Mouse (Mus musculus): ENCODE measurements around the gene Ppm1l. TPM values are rescaled to one million over a fixed set of nuclear protein-coding genes. Genes with fewer than 3 reads are reported as not detected.
A peak's percentile ranks its signal among the peaks of the same experiment; 100 is the strongest.

The Ppm1l gene
- polyA plus RNA-seq, 1 experiment: 21.4 TPM

DNA sequence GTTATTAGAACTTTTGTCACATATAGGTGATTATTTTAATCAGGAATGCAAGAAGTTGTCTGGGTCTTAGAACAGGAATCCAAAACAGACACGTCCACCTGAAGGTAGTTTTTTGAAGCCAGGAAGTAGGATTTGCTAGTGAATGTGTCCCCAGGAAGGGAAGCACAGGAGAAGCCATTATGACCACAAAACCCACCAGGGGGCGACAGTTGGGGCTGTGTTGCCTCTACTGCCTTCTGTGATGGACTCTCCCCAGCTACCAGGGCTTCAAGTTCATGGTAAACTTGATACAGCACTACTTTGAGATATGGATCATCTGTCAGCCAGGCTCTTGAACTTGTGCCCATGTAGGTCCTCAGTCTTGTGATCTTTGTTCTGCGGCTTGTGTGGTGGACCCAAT, 137.7 kb downstream of the Ppm1l start:
- no peak for DNase-seq (ENCODE audit: low read depth)
- TF ChIP-seq CTCF (IDR thresholded peaks at IDR 0.05; ENCODE audit: borderline replicate concordance, extremely low read depth, insufficient read depth, insufficient read length) (no peak), POLR2A (IDR thresholded peaks at IDR 0.05; ENCODE audit: borderline replicate concordance, extremely low read depth, insufficient read depth, insufficient read length, poor library complexity, severe bottlenecking) (no peak)

DNA sequence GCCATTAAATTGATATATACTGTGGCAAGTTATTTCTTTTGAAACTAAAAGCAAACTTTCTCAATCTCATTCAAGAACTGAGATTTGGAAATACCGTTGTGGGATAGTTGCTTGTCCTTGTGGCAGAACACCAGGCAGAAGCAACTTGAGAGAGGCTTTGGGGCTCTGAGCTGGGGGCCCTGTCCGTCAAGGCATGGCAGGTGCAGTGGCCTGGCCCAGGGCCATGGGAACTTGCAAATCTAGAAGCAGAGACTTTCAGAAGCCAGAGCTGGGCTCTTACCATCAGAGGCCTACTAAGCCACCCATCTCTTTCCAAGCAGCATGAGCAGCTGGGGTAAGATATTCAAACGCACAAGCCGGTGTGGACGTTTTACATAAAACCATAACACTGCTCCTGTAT, 139.4 kb downstream of the Ppm1l start:
- DNase-seq (ENCODE audit: low read depth): peak; percentile 53
- TF ChIP-seq POLR2A (IDR thresholded peaks at IDR 0.05; ENCODE audit: borderline replicate concordance, extremely low read depth, insufficient read depth, insufficient read length, poor library complexity, severe bottlenecking): no peak
- no peak for TF ChIP-seq CTCF (IDR thresholded peaks at IDR 0.05; ENCODE audit: borderline replicate concordance, extremely low read depth, insufficient read depth, insufficient read length)

DNA sequence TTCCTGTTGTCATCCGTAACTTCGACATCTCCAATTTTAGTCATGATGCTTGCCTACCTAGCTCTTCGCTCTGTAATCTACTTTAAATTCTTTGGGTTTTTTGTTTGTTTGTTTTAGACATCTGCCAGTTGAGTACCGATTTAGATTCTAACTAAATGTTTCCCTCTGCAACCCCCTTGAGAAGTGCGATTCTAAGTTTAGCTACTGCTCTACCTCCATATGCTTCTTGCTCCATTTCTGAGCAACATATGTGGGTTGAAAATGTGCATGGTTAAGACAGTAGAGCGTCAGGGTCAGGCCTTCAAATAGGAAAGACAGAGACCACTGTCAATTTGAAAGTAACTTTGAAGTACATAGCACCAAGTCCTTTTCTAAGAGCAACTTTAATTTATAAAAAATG, 142.1 kb downstream of the Ppm1l start:
- TF ChIP-seq CTCF (IDR thresholded peaks at IDR 0.05; ENCODE audit: borderline replicate concordance, extremely low read depth, insufficient read depth, insufficient read length): no peak
- TF ChIP-seq POLR2A (IDR thresholded peaks at IDR 0.05; ENCODE audit: borderline replicate concordance, extremely low read depth, insufficient read depth, insufficient read length, poor library complexity, severe bottlenecking): no peak

DNA sequence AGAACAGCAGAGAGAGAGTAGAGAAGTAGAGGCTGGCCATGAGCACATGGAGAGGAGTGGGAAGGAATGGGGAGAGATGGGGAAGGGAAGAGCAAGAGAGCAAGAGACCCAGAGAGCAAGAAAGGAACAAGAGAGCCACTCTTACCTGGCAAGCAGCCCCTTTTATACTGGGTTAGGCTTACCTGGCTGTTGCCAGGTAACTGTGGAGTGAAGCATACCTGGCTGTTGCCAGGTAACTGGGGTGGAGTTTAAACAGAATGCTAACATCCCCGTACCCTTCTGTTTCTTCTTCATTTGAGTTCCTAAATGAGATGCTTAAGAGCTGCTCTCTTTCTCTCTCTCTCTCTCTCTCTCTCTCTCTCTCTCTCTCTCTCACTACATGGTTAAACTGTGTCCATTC, 145.3 kb downstream of the Ppm1l start:
- no peak for TF ChIP-seq CTCF (IDR thresholded peaks at IDR 0.05; ENCODE audit: borderline replicate concordance, extremely low read depth, insufficient read depth, insufficient read length)
- no peak for TF ChIP-seq POLR2A (IDR thresholded peaks at IDR 0.05; ENCODE audit: borderline replicate concordance, extremely low read depth, insufficient read depth, insufficient read length, poor library complexity, severe bottlenecking)
- DNase-seq (ENCODE audit: low read depth): no peak

More for the DNA sequence above, 142.1 kb downstream of the Ppm1l start:
- DNase-seq (ENCODE audit: low read depth): no peak

DNA sequence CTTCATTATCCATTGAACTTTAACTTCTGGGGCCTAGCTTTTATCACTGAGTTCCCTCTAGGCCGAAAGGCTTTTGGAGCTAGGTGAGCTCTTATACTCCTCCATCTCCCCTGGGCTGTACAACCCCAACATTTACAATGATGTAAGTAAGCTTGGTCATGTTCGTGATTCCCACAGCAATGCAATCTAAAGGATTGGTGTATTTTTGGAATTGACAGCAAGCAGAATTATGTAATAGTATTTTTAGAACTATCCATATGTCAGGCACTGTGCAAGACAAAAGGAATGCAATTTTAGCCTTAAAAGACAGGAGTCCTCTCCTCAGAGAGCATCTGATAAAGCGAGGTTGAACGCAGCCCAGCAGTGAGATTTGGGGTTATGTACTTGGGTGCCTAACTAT, 149.1 kb downstream of the Ppm1l start:
- TF ChIP-seq CTCF (IDR thresholded peaks at IDR 0.05; ENCODE audit: borderline replicate concordance, extremely low read depth, insufficient read depth, insufficient read length): no peak
- TF ChIP-seq POLR2A (IDR thresholded peaks at IDR 0.05; ENCODE audit: borderline replicate concordance, extremely low read depth, insufficient read depth, insufficient read length, poor library complexity, severe bottlenecking): no peak
- no peak for DNase-seq (ENCODE audit: low read depth)

DNA sequence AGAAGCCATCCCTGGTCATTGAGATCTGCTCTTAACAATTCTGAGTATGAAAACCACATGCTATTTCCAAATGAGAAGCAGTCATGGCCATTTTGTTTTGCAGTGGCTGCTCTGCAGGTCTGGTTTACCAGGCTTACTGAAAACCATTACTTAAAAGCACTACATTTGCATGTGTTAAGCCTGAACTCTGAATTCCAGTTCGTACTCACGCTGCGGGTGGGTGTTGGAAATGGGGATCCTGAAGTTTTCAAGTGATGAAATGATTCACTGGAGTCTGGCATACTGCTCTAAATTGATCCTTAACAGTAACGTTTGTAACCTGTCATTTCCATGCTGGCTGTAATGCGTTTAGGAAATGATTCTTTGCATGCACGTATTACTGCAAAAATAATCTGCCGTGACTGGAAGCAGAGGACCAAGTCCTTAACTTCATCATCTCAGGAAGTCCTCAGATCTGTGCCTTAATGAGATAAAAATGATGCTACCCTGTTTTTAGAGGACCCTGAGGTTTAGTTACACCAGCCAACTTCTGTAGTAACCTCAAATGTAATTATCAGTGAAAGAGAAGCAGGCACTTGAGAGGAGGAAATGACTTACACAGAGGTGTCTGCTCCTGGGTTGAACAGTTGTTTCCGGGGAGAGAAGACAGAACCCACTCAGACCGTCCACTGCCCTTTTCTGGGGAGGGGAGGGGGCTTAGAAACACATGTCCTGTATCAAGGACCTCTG, 151.8 kb downstream of the Ppm1l start:
- DNase-seq (ENCODE audit: low read depth): peak; percentile 41
- TF ChIP-seq POLR2A (IDR thresholded peaks at IDR 0.05; ENCODE audit: borderline replicate concordance, extremely low read depth, insufficient read depth, insufficient read length, poor library complexity, severe bottlenecking): no peak
- no peak for TF ChIP-seq CTCF (IDR thresholded peaks at IDR 0.05; ENCODE audit: borderline replicate concordance, extremely low read depth, insufficient read depth, insufficient read length)

DNA sequence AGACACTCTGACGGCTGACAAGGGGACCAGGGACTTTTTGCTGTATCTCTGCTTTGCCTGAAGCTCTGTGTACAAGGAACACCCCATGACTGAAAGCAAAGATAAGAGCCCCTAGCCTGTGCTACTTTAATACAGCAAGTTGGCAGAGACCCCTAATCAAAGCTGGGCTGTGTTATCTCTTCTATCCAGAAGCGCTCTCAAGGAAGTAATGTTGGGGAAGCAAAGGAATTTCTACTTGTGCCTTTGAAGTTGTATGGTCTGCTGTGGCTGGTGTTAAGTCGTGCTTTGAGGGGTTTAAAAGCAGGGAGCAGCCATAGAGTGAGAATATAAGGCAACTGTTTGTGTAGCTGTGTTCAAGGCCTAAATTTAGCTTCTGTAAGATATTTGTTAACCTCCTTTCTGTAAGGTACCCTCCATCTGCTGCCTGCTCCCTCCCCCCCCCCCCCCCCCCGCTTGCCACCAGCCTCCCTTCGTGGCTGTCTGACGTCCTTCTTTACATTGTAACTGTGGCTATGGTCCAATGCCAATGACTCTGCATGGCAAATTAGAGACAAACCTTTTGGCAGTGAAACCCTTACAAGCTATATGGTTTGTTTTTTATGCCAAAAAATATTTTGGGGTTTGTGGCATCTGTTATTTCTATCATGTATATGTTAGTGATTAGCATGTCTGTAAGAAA, 152.9 kb downstream of the Ppm1l start:
- TF ChIP-seq POLR2A (IDR thresholded peaks at IDR 0.05; ENCODE audit: borderline replicate concordance, extremely low read depth, insufficient read depth, insufficient read length, poor library complexity, severe bottlenecking): no peak
- TF ChIP-seq CTCF (IDR thresholded peaks at IDR 0.05; ENCODE audit: borderline replicate concordance, extremely low read depth, insufficient read depth, insufficient read length): no peak
- peak; percentile 86 for DNase-seq (ENCODE audit: low read depth)

DNA sequence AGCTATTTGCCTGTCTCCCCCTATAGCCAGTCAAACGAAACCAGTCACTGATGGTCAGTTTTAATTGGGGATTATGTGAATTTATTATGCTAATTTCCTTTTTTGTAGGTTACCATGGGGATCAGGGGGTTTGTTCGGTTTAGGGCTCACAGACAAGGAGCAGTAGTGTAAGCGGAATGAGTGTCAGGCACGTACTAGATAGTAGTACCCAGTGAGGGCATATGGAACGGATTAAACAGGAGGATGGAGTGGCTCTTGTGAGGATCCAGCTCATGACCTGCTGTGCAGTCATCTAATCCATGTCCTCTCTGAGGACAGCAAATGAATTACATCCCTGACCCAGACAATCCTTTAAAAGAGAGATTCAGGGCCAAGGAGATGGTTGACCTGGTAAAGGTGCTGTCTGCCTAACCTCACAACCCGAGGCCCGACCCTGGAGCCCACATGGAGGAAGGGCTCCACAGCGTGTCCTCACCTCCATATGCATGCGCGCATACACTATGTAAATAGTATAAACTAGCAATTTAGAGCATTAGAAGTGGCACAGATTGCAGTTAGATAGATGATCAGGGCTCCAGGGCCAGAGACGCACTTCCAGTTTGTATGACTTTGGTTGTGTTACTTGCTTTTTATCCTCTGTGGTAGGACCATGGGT, 153.6 kb downstream of the Ppm1l start:
- DNase-seq (ENCODE audit: low read depth): no peak
- TF ChIP-seq CTCF (IDR thresholded peaks at IDR 0.05; ENCODE audit: borderline replicate concordance, extremely low read depth, insufficient read depth, insufficient read length) (no peak), POLR2A (IDR thresholded peaks at IDR 0.05; ENCODE audit: borderline replicate concordance, extremely low read depth, insufficient read depth, insufficient read length, poor library complexity, severe bottlenecking) (no peak)

DNA sequence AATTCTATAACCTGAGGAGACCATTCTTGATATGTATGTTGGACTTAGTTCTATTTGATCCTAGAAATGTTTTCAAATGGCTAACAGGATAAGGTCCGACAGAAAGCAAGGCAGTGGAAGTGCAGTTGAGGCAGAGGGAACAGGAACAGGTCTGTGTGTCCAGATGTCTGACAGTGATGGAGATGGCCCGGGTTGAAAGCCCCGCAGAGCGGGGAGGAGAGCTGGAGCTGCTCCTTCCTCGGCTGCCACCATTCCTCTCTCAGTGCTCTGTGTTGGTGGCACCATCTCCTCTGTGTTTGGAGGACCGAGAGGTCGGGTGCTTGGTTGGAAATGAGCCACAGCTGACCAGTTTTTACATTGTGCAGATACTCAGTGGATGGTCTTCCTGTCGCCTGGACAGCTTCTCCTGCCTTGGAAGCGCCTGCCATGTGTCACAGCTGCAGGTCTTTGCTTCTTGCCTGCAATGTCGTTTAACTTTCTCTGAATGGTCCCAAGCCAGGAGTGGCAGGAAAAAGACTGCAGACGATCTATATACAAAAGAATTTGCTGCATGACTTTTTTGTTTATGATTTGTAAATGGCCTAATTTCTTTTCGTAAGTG, 159.3 kb downstream of the Ppm1l start:
- TF ChIP-seq CTCF (IDR thresholded peaks at IDR 0.05; ENCODE audit: borderline replicate concordance, extremely low read depth, insufficient read depth, insufficient read length) (no peak), POLR2A (IDR thresholded peaks at IDR 0.05; ENCODE audit: borderline replicate concordance, extremely low read depth, insufficient read depth, insufficient read length, poor library complexity, severe bottlenecking) (no peak)
- DNase-seq (ENCODE audit: low read depth): no peak

DNA sequence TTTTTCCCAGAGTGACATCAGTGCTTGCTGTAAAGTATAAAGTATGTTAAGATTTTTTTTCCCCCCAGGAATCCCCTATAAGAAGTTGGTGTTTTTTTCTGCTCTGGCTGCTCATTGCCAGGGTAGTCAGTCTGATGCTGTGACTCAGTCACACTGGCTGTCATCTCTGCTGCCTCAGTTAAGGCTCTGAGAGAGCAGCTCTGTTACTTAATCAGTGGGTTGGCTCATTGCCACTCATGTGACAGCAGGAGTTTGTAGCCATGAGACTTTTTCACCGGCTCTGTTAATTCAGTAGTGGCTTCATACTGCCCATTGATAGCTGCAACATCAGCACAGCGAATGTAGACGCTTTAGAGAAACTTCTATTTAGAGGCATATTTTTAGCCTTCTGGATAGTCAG, 163.3 kb downstream of the Ppm1l start:
- TF ChIP-seq CTCF (IDR thresholded peaks at IDR 0.05; ENCODE audit: borderline replicate concordance, extremely low read depth, insufficient read depth, insufficient read length) (no peak), POLR2A (IDR thresholded peaks at IDR 0.05; ENCODE audit: borderline replicate concordance, extremely low read depth, insufficient read depth, insufficient read length, poor library complexity, severe bottlenecking) (no peak)
- peak; percentile 73 for DNase-seq (ENCODE audit: low read depth)

DNA sequence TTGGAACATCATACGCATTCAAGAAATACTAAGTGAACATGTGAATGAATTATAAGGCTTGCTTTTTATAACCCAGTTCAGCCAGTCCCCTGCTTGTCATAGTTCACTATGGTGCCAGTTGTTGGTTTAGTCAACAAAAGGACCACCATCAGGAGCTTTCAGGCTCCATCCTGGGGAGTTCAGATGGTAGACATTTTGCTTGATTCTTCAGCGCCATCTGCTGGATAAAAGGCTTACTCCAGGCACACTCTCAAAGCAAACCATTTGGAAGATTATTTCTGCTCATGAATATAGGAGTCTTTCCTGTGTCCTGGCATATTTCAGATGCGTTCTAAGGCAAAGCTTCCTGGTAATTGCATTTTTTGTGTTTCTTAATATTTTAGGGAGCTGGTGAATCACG, 165.2 kb downstream of the Ppm1l start:
- TF ChIP-seq CTCF (IDR thresholded peaks at IDR 0.05; ENCODE audit: borderline replicate concordance, extremely low read depth, insufficient read depth, insufficient read length) (peak; percentile 74), POLR2A (IDR thresholded peaks at IDR 0.05; ENCODE audit: borderline replicate concordance, extremely low read depth, insufficient read depth, insufficient read length, poor library complexity, severe bottlenecking) (no peak)
- DNase-seq (ENCODE audit: low read depth): peak; percentile 92

Data from brain, embryonic 14.5 days (tissue).